Mouse (Mus musculus) spleen, adult 2 months (tissue): ENCODE data around the gene BC024978. TPM values are rescaled to one million over a fixed set of nuclear protein-coding genes. Genes with fewer than 3 reads are reported as not detected.

Source experiments
- DNase-seq, 2 experiments: peaks; one replicate each; pipeline versions ENCODE4 v3.0.0 to v3.0.0-alpha.2; 2012 to 2021; ENCODE audit warnings: low spot score in 2 of 2, low read depth in 1 of 2
- H3K27ac ChIP-seq: fragments of 200-500 bp; 2 replicates; pipeline ENCODE4 v1.5.1; 2012; ENCODE audit warnings: low read length, inconsistent platforms; ENCODE audit not compliant: insufficient read depth
- H3K27me3 ChIP-seq: fragments of 200-500 bp; 2 replicates; pipeline ENCODE4 v1.6.1; 2012; ENCODE audit warnings: mild to moderate bottlenecking, moderate library complexity, low read length, inconsistent platforms; ENCODE audit not compliant: control insufficient read depth, insufficient read depth
- H3K36me3 ChIP-seq: fragments of 200-500 bp; 2 replicates; pipeline ENCODE4 v1.6.1; 2012; ENCODE audit warnings: mild to moderate bottlenecking, low read length, inconsistent platforms; ENCODE audit not compliant: control insufficient read depth, insufficient read depth
- H3K4me1 ChIP-seq: fragments of 200-500 bp; 2 replicates; pipeline ENCODE4 v1.6.1; 2011; ENCODE audit warnings: inconsistent platforms; ENCODE audit not compliant: control insufficient read depth, insufficient read depth, insufficient read length
- H3K4me3 ChIP-seq: fragments of 200-500 bp; 2 replicates; pipeline ENCODE4 v1.5.1; 2011; ENCODE audit warnings: mild to moderate bottlenecking, inconsistent platforms; ENCODE audit not compliant: insufficient read depth, insufficient read length; ENCODE audit errors: extremely low read depth
- CTCF ChIP-seq: fragments of 200-500 bp; IDR thresholded peaks from 2 replicates; pipeline ENCODE4 v1.5.1; 2011; ENCODE audit warnings: mild to moderate bottlenecking, inconsistent platforms; ENCODE audit not compliant: insufficient read depth, insufficient read length, insufficient replicate concordance; ENCODE audit errors: extremely low read depth
- POLR2A ChIP-seq: fragments of 200-500 bp; IDR thresholded peaks from 2 replicates; pipeline ENCODE4 v1.6.1; 2011; ENCODE audit warnings: low read depth, low read length, inconsistent platforms
- WGBS: fragments of 180-500 bp; shearing (Covaris S2); methylation state at CpG from one replicate; pipeline ENCODE4 v1.1.7; 2018; 5-methylcytosine and 5-hydroxymethylcytosine counted together
- polyA plus RNA-seq: library from polyadenylated mRNA; depleted of rRNA; stranded (reverse); fragments of >200 nt; gene quantifications from 2 replicates; pipeline ENCODE4 v1.2.3, GENCODE M21; 2012; rRNA removed

The BC024978 gene
- polyA plus RNA-seq, 1 experiment = 9.5 TPM

GRCm38 (mm10) chr7:27259271-27259721, 63.7 kb downstream of the BC024978 start:
- no peak for TF ChIP-seq CTCF
- no peak for TF ChIP-seq POLR2A
- 39% methylated on average over 9 of the region's 9 CpGs for WGBS
- Histone ChIP-seq H3K27me3 (no peaks in the 10 kb centered on the region), H3K36me3 (peaks cover under 1% of the 10 kb centered on the region; the same call in 1 of the 2 replicates), H3K4me3 (peak overlapping the region; percentile 60), H3K27ac (no peak overlapping the region), H3K4me1 (peaks cover 5% of the 10 kb centered on the region; the same call in 1 of the 2 replicates)
- no peak for DNase-seq

GRCm38 (mm10) chr7:27259771-27260170, 64.2 kb downstream of the BC024978 start:
- WGBS = 20% methylated on average over 5 of the region's 5 CpGs
- Histone ChIP-seq H3K4me3 (no peak overlapping the region), H3K4me1 (peaks cover 5% of the 10 kb centered on the region; the same call in 1 of the 2 replicates), H3K27me3 (no peaks in the 10 kb centered on the region), H3K27ac (no peak overlapping the region), H3K36me3 (no peaks in the 10 kb centered on the region)
- DNase-seq = no peak
- TF ChIP-seq CTCF (no peak), POLR2A (no peak)

Other genes starting within 250 kb of the BC024978 start
- 0.05 TPM in 1 of 2 replicates, not detected in the other for gene Cyp2a12, start 166.7 kb upstream of the BC024978 start, polyA plus RNA-seq
- gene Cyp2f2, start 75.9 kb upstream of the BC024978 start, polyA plus RNA-seq = 0.12 and 0.34 TPM in 2 replicates
- not detected in 2 replicates for gene Cyp2t4, start 42.1 kb upstream of the BC024978 start, polyA plus RNA-seq
- gene Egln2, start 29.0 kb upstream of the BC024978 start, polyA plus RNA-seq = 83.0 and 97.5 TPM in 2 replicates
- 78.8 and 111 TPM in 2 replicates for gene Rab4b, start 16.9 kb upstream of the BC024978 start, polyA plus RNA-seq
- not detected in 2 replicates for gene Gm21983, start 14.7 kb upstream of the BC024978 start, polyA plus RNA-seq
- gene Mia, start 14.6 kb upstream of the BC024978 start, polyA plus RNA-seq = 1.0 and 2.3 TPM in 2 replicates
- gene Snrpa, start 490 bp downstream of the BC024978 start, polyA plus RNA-seq = 93.7 and 142 TPM in 2 replicates
- 5.9 and 7.0 TPM in 2 replicates for gene Itpkc, start 32.9 kb downstream of the BC024978 start, polyA plus RNA-seq
- gene Coq8b, start 37.2 kb downstream of the BC024978 start, polyA plus RNA-seq = 28.9 and 36.4 TPM in 2 replicates
- 6.1 and 7.6 TPM in 2 replicates for gene Numbl, start 62.7 kb downstream of the BC024978 start, polyA plus RNA-seq
- gene Ltbp4, start 141.9 kb downstream of the BC024978 start, polyA plus RNA-seq = 157 and 164 TPM in 2 replicates
- 130 and 166 TPM in 2 replicates for gene Shkbp1, start 160.2 kb downstream of the BC024978 start, polyA plus RNA-seq
- gene Gm20479, start 161.6 kb downstream of the BC024978 start, polyA plus RNA-seq = 0.47 and 0.54 TPM in 2 replicates